Mouse (Mus musculus): ENCODE measurements at regions not wholly inside any gene's neighbourhood (a gene's known extent, or its start where the extent isn't known, plus 50 kb on each side); places are given as distances from the start of the nearest gene placed in this dataset.
A peak's percentile ranks its signal among the peaks of the same experiment; 100 is the strongest.

DNA sequence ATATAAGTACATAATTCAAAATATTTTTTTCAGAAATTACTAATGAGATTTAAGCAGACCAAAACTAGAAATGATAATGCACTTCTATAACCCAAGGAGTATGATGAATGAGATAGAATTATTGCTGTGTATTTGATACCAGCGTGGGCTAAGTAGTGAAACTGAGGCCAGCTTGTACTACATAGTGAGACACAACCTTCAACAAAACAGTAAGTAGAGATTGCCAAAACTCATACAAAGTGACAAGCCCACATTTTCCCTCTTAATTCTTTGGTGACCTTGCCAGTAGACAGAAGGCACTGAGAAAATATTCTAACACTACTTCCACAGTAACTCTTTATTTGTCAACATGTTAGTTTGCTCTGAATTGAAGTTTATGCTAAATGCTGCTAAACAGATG lies 84.8 kb downstream of the 4933402E13Rik start:
- peak; percentile 29 for DNase-seq (ENCODE audit: low read depth)
- no peak for TF ChIP-seq CTCF (IDR thresholded peaks at IDR 0.05; ENCODE audit: borderline replicate concordance, extremely low read depth, insufficient read depth, insufficient read length)
- no peak for TF ChIP-seq POLR2A (IDR thresholded peaks at IDR 0.05; ENCODE audit: borderline replicate concordance, extremely low read depth, insufficient read depth, insufficient read length, poor library complexity, severe bottlenecking)

- no peak for TF ChIP-seq CTCF (IDR thresholded peaks at IDR 0.05; ENCODE audit: borderline replicate concordance, extremely low read depth, insufficient read depth, insufficient read length)
- DNase-seq (ENCODE audit: low read depth) = no peak
Observed at GRCm38 (mm10) chrX:62410901-62411300, 56.9 kb upstream of the 4931400O07Rik start.

Data from brain, embryonic 14.5 days (tissue).